Mouse (Mus musculus) liver, embryonic 16.5 days (tissue): ENCODE data around the gene Card19. TPM values are rescaled to one million over a fixed set of nuclear protein-coding genes. Genes with fewer than 3 reads are reported as not detected.

ENCODE experiments used
- ATAC-seq: fragments of 200-750 bp; cut with Nextera tagmentation; 2 replicates; pipeline ENCODE4 v1.8.0; 2017; ENCODE audit warnings: low read depth, mild to moderate bottlenecking, moderate number of reproducible peaks, moderate library complexity
- H3K27ac ChIP-seq: fragments of 300-500 bp; sonication (generic); 2 replicates; pipeline ENCODE4 v1.5.1; 2014; ENCODE audit warnings: mild to moderate bottlenecking, low read length
- H3K27me3 ChIP-seq: fragments of 300-500 bp; sonication (generic); 2 replicates; pipeline ENCODE4 v1.6.1; 2014; ENCODE audit warnings: low read depth, low read length, mixed read lengths; ENCODE audit not compliant: control insufficient read depth, insufficient read depth
- H3K36me3 ChIP-seq: fragments of 300-500 bp; sonication (generic); 2 replicates; pipeline ENCODE4 v1.6.1; 2014; ENCODE audit warnings: mild to moderate bottlenecking; ENCODE audit not compliant: control insufficient read depth, insufficient read depth
- H3K4me1 ChIP-seq: fragments of 300-500 bp; sonication (generic); 2 replicates; pipeline ENCODE4 v1.6.1; 2014; ENCODE audit warnings: low read depth, low read length, mixed read lengths; ENCODE audit not compliant: control insufficient read depth
- H3K4me2 ChIP-seq: fragments of 300-500 bp; sonication (generic); 2 replicates; pipeline ENCODE4 v1.6.1; 2014; ENCODE audit warnings: low read depth, low read length, mixed read lengths
- H3K4me3 ChIP-seq: fragments of 300-500 bp; sonication (generic); 2 replicates; pipeline ENCODE4 v1.5.1; 2014; ENCODE audit warnings: low read depth, mild to moderate bottlenecking, low read length
- H3K9ac ChIP-seq: fragments of 300-500 bp; sonication (generic); 2 replicates; pipeline ENCODE4 v1.6.1; 2014; ENCODE audit warnings: low read depth, low read length
- H3K9me3 ChIP-seq: fragments of 300-500 bp; sonication (generic); replicated peaks from 2 replicates; pipeline ENCODE4 v1.6.1; 2016; ENCODE audit warnings: low read length; ENCODE audit not compliant: control insufficient read depth
- WGBS: fragments of 180-500 bp; shearing (Covaris S2); extraction: QIAGEN DNeasy Blood & Tissue Kit; methylation state at CpG from one replicate; pipeline ENCODE4 v1.1.7; 2014; ENCODE audit not compliant: insufficient replicate concordance; 5-methylcytosine and 5-hydroxymethylcytosine counted together
- polyA plus RNA-seq: library from polyadenylated mRNA; unstranded; fragments of >200 nt; fragmentation: Nextera tagmentation; extraction: Ambion mirVana; gene quantifications from 2 replicates; pipeline ENCODE4 v1.2.1, GENCODE M21; 2015

The Card19 gene
- polyA plus RNA-seq, 1 experiment from 2014 or later, result 18.2 TPM

GRCm38 (mm10) chr13:49218651-49219050 lies 2.8 kb upstream of the Card19 start:
- Histone ChIP-seq H3K36me3 (no peaks in the 10 kb centered on the region), H3K27ac (no peak overlapping the region), H3K4me2 (no peak overlapping the region), H3K4me1 (peaks cover 14% of the 10 kb centered on the region), H3K9me3 (no peaks in the 10 kb centered on the region), H3K27me3 (no peaks in the 10 kb centered on the region), H3K9ac (no peak overlapping the region), H3K4me3 (no peak overlapping the region)
- WGBS, result 64% methylated on average over 3 of the region's 3 CpGs
- ATAC-seq, result no peak

- no peaks in the 10 kb centered on the region for H3K27me3 ChIP-seq
- no peak overlapping the region for H3K27ac ChIP-seq
- 0 out of 2 replicates have a peak overlapping the region, but pooled peaks have one; percentile 10 for H3K9ac ChIP-seq
- H3K9me3 ChIP-seq, result no peaks in the 10 kb centered on the region
- peak overlapping the region; percentile 90; the same call in 1 of the 2 replicates for H3K4me2 ChIP-seq
- H3K36me3 ChIP-seq, result no peaks in the 10 kb centered on the region
- H3K4me1 ChIP-seq, result peaks cover 14% of the 10 kb centered on the region
- ATAC-seq, result no peak
- 67% methylated on average over 9 of the region's 9 CpGs for WGBS
- no peak overlapping the region for H3K4me3 ChIP-seq
These were observed 1.1 kb upstream of the Card19 start for GRCm38 (mm10) chr13:49216808-49217561.

GRCm38 (mm10) chr13:49216220-49216552 lies 349 bp upstream of the Card19 start:
- Histone ChIP-seq H3K27me3 (no peaks in the 10 kb centered on the region), H3K27ac (peak overlapping the region; percentile 82), H3K36me3 (no peaks in the 10 kb centered on the region), H3K9me3 (no peaks in the 10 kb centered on the region), H3K4me2 (peak overlapping the region; percentile 90), H3K4me1 (peaks cover 14% of the 10 kb centered on the region), H3K9ac (peak overlapping the region; percentile 64; the same call in 1 of the 2 replicates), H3K4me3 (peak overlapping the region; percentile 72)
- peak; percentile 53 for ATAC-seq
- 2% methylated on average over 17 of the region's 17 CpGs for WGBS

GRCm38 (mm10) chr13:49215128-49215503 lies 721 bp downstream of the Card19 start:
- Histone ChIP-seq H3K27me3 (no peaks in the 10 kb centered on the region), H3K4me3 (peak overlapping the region; percentile 72), H3K36me3 (no peaks in the 10 kb centered on the region), H3K9ac (no peak overlapping the region), H3K9me3 (no peaks in the 10 kb centered on the region), H3K27ac (no peak overlapping the region), H3K4me2 (peak overlapping the region; percentile 90), H3K4me1 (peaks cover 14% of the 10 kb centered on the region)
- ATAC-seq, result no peak
- WGBS, result 7% methylated on average over 5 of the region's 5 CpGs

GRCm38 (mm10) chr13:49214454-49214853 lies 1.4 kb downstream of the Card19 start:
- Histone ChIP-seq H3K4me1 (peaks cover 14% of the 10 kb centered on the region), H3K4me3 (no peak overlapping the region), H3K27me3 (no peaks in the 10 kb centered on the region), H3K36me3 (no peaks in the 10 kb centered on the region), H3K9me3 (no peaks in the 10 kb centered on the region), H3K9ac (no peak overlapping the region), H3K27ac (no peak overlapping the region), H3K4me2 (no peak overlapping the region)
- WGBS, result 64% methylated on average over 3 of the region's 3 CpGs
- no peak for ATAC-seq

GRCm38 (mm10) chr13:49213531-49213932 lies 2.3 kb downstream of the Card19 start:
- peaks cover 14% of the 10 kb centered on the region for H3K4me1 ChIP-seq
- H3K4me2 ChIP-seq, result peak overlapping the region; percentile 11; the same call in 1 of the 2 replicates
- H3K27ac ChIP-seq, result no peak overlapping the region
- H3K9ac ChIP-seq, result no peak overlapping the region
- no peak overlapping the region for H3K4me3 ChIP-seq
- WGBS, result 31% methylated on average over 4 of the region's 4 CpGs
- no peaks in the 10 kb centered on the region for H3K36me3 ChIP-seq
- H3K27me3 ChIP-seq, result no peaks in the 10 kb centered on the region
- no peaks in the 10 kb centered on the region for H3K9me3 ChIP-seq
- ATAC-seq, result no peak

- Histone ChIP-seq H3K36me3 (no peaks in the 10 kb centered on the region), H3K27me3 (no peaks in the 10 kb centered on the region), H3K4me2 (no peak overlapping the region), H3K27ac (no peak overlapping the region), H3K9me3 (no peaks in the 10 kb centered on the region), H3K9ac (no peak overlapping the region), H3K4me3 (no peak overlapping the region), H3K4me1 (peaks cover 14% of the 10 kb centered on the region)
- WGBS, result 64% methylated on average over 4 of the region's 4 CpGs
- no peak for ATAC-seq
These were observed 2.9 kb downstream of the Card19 start for GRCm38 (mm10) chr13:49212711-49213500.

GRCm38 (mm10) chr13:49209306-49209705 lies 6.5 kb downstream of the Card19 start:
- Histone ChIP-seq H3K4me2 (no peak overlapping the region), H3K36me3 (no peaks in the 10 kb centered on the region), H3K9ac (no peak overlapping the region), H3K4me1 (peaks cover 4% of the 10 kb centered on the region; the same call in 1 of the 2 replicates), H3K27me3 (no peaks in the 10 kb centered on the region), H3K27ac (no peak overlapping the region), H3K9me3 (no peaks in the 10 kb centered on the region), H3K4me3 (no peak overlapping the region)
- ATAC-seq, result no peak
- WGBS, result 24% methylated on average over 7 of the region's 7 CpGs

GRCm38 (mm10) chr13:49206341-49206740 lies 9.5 kb downstream of the Card19 start:
- no peak overlapping the region for H3K4me2 ChIP-seq
- 68% methylated on average over 2 of the region's 2 CpGs for WGBS
- H3K36me3 ChIP-seq, result no peaks in the 10 kb centered on the region
- ATAC-seq, result no peak
- no peaks in the 10 kb centered on the region for H3K27me3 ChIP-seq
- no peaks in the 10 kb centered on the region; the same call in 1 of the 2 replicates for H3K4me1 ChIP-seq
- H3K9me3 ChIP-seq, result no peaks in the 10 kb centered on the region
- H3K27ac ChIP-seq, result no peak overlapping the region
- H3K9ac ChIP-seq, result no peak overlapping the region
- no peak overlapping the region for H3K4me3 ChIP-seq
